Mouse (Mus musculus) WW6 (cell line): ENCODE measurements around the gene Tec.
"Not testable (repeated sequence)": the region's sequence is repeated elsewhere in the genome, so short reads cannot be mapped to it uniquely, and the experiment has no call there.

Experiments
- DNase-seq: peaks from one replicate; pipeline ENCODE4 v3.0.0-alpha.2; 2013; ENCODE audit warnings: low read depth, low spot score

Gene Tec

GRCm38 (mm10) chr5:72826445-72826844, 41.8 kb downstream of the Tec start:
- DNase-seq: no peak

DNA sequence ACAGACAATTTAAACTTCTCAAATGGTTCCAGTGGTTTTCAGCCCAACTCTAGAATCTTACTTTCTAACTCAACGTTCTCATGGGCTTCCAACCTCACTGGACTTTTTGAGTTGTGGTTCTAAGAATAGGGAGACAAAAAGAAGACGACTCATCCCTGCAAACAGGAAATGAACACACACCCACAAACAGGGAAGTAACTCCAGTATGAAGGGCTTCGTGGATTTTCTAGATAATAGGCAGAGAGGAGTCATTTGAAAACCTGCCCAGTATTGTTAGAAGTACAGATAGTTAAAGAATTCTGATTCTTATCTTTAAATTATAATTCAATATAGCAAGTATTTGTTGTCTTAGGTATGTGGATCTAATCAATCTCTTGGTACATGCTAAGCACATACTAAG, 47.6 kb downstream of the Tec start:
- no peak for DNase-seq

DNA sequence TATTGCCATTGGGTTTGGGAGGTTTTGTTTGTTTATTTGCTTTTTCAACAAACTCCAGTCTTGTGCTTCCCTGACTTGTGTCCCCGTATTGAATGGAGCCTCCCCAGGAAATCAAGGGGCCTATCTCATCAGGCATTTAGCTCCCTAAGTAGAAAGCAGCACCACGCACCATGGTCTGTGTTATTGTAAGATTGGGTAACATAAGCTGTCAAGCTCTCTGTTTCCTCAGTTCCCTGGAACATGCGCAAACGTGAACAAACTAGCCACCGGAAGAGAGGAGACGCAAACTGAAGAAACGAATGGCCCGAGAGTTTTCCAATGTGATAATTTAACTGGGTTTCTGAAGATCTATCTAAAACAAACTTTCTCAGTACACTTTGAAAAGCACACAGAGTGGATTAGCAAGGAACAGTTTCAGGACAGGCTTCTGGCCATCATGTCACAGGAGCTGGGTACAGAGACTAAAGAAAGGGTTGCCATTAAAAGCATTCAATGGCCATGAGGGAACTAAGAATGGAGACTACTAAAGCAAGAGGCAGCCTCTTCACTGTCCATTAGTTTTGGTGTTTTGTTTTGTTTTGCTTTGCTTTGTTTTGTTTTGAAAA, 48.1 kb downstream of the Tec start:
- DNase-seq: no peak

- no peak for DNase-seq
Observed at GRCm38 (mm10) chr5:72818513-72819180, 49.6 kb downstream of the Tec start.

- no peak for DNase-seq
Observed at GRCm38 (mm10) chr5:72817523-72818091, 50.7 kb downstream of the Tec start.

- not testable (repeated sequence) for DNase-seq
Observed at GRCm38 (mm10) chr5:72816960-72817359, 51.3 kb downstream of the Tec start.

GRCm38 (mm10) chr5:72816491-72816890, 51.8 kb downstream of the Tec start:
- no peak for DNase-seq

DNA sequence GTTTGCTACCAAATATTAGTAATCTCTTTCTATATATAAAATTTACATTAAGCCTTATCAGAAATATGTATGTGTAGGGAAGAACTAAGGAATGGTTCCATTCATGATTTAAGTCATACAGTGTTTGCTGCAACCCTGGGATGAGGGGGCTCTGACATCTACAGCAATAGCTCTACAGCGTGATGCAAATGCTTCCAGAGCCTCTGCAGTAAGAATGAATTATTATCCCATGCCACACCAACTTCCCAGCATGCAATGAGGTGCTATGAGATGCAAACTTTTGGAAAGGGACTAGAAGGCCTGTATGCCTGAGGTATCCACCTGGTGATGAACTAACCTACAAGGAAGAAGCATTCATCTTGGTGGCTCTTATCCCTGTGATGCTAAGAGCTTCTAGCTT, 52.2 kb downstream of the Tec start:
- DNase-seq: no peak

DNA sequence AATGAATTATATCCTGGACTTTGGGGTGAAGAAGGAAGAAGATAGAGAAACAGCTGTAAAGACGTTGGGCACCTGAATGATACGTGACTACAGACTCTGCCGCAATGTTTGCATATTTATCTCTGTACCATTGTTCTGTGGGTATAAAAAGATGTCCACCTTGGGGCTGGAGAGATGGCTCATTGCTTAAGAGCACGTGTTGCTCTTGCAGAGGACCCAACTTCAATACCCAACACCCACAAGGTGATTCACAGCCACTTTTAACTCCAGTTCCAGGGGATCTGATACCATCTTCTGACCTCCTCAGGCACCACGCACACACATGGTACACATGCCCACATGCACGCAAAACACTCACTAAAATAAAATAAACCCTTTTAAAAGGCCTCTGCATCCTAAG, 52.9 kb downstream of the Tec start:
- no peak for DNase-seq

GRCm38 (mm10) chr5:72814072-72814471, 54.2 kb downstream of the Tec start:
- DNase-seq: no peak

GRCm38 (mm10) chr5:72812908-72813307, 55.4 kb downstream of the Tec start:
- DNase-seq: no peak

- no peak for DNase-seq
Observed at GRCm38 (mm10) chr5:72812328-72812727, 56.0 kb downstream of the Tec start.

DNA sequence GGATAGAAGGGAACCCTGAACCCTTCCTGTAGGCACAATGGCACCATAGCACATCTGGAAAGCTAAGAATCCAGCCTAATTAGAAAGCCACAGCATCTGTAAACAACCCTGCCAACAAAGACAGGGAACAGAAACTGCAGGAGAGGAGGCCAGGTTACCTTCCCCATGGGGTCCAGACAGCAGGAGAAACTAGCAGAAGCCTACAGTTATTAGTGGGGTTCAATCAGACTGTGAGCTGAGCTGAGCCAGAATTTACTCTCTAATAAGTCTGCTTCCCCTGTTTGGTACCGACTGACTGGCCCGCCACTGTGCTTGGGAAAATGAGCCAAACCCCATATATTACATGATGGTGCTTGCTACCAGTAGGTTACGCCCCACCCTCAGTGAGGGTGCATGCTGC, 56.9 kb downstream of the Tec start:
- DNase-seq: no peak

DNA sequence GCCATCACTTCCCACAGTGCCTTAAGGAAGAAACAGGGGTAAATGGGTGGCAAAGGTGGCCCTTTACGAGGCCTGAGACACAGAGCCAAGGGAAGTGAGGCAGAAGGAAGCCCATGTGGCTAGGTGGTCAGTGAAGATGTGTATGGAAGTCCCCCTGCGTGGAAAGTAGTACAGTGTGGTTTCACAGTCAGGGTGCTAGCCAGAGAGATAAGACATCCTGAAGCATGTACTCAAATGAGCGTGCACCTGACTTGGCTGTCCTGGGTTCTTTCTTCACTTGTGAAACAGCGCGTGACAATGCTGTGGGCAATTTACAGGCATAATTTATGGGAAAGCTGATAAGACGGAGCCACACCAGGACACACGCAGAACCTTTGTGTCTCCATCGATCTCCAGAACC, 57.3 kb downstream of the Tec start:
- no peak for DNase-seq

DNA sequence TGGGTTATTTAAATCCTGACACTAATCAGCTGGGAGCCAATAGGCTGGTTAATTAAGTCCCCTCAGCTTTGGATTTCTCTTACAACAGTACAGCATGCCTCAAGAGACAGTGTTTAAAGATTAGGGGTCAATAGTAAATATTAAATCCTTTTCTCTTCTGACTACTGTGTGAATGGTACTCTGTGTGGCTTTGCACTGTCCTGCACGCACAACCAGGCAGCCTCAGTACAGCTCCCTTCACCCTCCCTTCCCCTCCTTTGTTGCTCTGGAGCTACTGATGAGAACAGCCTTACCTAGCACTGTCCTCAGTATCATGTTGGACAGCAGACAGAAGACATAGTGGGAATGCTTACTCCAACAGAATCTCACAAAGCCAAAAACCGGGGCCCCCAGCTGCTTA, 58.8 kb downstream of the Tec start:
- no peak for DNase-seq

DNA sequence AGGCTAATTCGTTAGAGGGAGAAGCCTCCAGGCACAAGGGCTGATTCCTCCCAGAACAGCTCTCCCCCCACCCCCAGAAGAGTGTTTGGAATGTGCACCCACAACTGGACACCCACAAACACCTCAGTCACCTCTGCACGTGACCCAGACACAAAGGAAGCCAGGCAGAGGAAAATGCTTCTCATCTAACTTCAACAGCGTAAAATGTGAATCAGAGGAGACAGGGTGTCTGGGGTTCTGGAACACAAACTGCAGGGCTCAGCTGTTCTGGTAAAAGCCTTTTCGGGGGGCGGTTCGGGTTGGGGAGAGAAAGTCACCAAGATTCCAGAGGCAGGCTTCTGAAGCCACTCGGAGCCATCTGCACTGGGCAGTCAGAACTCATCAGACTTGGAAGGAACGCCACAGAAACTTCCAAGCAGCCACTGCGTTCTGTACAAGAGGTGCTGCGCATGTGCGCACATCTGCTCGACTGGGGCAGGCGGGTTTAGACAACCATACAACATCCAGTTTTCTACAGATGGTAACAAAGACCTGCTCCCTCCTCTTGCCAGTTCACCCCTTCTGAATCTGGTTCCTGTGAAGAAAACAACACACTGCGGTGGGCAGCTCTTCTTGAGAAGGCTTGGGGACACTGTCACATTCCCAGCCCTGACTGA, 59.7 kb downstream of the Tec start:
- peak; percentile 5 for DNase-seq

DNA sequence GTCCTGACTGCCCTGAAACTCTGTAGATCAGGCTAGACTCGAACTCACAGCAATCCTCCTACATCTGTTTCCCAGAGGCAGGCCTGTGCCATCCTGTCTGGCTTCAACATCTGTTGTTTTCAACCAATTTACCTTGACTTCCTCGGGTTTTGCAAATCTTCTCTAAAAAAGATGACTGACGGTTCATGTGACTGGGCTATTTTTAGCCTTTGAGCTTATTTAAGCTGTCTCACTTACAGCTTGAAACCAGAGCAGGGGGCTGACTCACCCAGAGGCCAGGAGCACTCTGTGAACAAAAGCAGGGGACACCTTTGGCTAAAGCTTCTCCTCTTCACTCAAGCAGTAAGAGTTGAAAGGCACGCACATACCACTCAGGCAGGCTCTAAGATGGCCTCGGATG, 65.4 kb downstream of the Tec start:
- DNase-seq: no peak

GRCm38 (mm10) chr5:72798563-72798962, 69.7 kb downstream of the Tec start:
- no peak for DNase-seq

DNA sequence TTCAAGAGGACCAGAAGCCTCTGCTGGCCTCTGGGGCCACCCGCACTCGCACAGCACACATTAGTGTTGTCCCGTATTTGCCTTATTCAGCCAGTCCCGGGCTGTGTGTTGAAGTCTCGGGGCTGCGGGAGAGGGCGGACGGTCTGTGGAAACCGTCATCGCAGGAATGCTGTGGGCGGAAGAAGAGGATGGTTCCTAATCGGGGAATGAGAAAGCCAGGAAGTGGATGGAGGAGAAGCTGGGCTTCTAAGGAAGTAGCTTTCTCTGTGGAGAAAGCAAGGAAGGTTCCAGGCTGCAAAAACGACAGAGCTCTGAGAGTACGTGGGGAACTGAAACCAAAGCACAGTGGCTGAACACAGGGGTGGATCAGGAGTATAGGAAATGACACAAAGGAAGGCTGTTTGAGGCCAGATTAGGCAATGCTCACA, 72.1 kb downstream of the Tec start:
- DNase-seq: no peak

GRCm38 (mm10) chr5:72793309-72793850, 74.9 kb downstream of the Tec start:
- no peak for DNase-seq

DNA sequence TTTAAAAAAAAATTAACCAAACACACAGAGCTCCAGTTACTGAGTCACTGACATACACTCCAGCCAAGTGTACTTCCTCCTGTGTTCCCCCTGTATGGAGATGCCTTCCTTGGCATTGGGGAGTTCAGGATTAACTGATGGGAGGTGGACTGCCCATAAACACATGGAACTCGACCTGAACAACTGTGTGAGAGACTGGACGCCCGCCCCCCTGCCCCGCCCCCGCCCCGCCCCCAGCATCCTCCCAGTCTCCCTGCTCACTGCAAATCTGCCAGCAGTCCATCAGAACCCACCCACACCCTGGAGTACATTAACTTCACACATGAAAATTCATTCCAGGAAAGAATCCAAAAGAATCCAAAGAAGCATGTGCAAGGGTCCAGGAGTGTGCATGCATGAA, 76.5 kb downstream of the Tec start:
- DNase-seq: no peak

DNA sequence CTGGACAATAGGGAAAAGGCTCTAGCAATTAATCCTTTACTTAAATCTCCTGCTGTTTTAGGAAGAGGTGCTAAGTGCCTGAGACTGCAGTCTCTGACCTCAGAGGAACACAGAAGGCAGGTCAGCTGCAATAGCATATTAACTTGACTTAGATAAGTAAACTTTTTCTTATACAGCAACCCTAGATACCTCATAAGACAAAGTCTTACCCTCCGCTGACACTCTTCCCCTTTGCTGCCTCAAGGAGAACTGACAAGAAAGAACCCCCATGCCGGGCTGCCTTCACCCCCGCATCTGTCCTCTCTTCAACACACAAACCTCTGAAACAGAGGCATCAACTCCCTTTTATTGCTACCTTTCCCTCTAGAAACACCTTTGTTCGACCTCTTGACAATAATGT, 76.9 kb downstream of the Tec start:
- no peak for DNase-seq

DNA sequence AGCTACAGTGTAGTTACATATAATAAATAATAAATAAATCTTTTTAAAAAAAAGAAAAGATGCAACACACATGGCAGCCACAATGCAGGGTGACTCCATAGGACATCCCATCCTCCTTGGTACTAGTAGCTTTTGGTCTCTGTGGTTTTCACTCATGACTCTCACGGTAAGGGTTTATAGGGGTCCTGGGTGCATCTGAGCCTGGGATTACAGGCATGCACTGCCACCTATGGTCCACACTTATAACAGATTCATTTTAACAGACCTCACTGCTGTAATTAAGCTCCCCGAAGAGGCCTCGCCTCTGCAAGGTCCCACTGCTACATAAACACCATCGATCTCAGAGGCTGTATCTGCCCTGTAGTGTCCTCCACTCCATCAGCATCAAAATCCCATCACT, 82.8 kb downstream of the Tec start:
- no peak for DNase-seq
